Mouse (Mus musculus) CH12.LX (cell line): ENCODE results near the gene Krtap4-2.

Experiments used
- CTCF ChIP-seq, 2 experiments: IDR thresholded peaks in 1 of 2; conservative IDR thresholded peaks in 1 of 2; 2 replicates each; pipeline ENCODE4 v1.5.1; 2011 to 2012; ENCODE audit warnings: low read depth in 2 of 2, low read length in 2 of 2, improper control_type of control experiment in 1 of 2, inconsistent platforms in 1 of 2, mild to moderate bottlenecking in 1 of 2, moderate library complexity in 1 of 2
- JUND ChIP-seq: conservative IDR thresholded peaks from 2 replicates; pipeline ENCODE4 v1.6.1; 2011; ENCODE audit warnings: low read depth, low read length, improper control_type of control experiment
- NRF1 ChIP-seq: IDR thresholded peaks from 2 replicates; pipeline ENCODE4 v1.6.1; 2014; ENCODE audit warnings: low read depth, mild to moderate bottlenecking, inconsistent platforms, low read length, improper control_type of control experiment, moderate library complexity
- TBP ChIP-seq: conservative IDR thresholded peaks from 2 replicates; pipeline ENCODE4 v1.6.1; 2011; ENCODE audit warnings: low read depth, low read length, improper control_type of control experiment
- USF1 ChIP-seq: IDR thresholded peaks from 2 replicates; pipeline ENCODE4 v1.6.1; 2014; ENCODE audit warnings: low read depth, mild to moderate bottlenecking, inconsistent platforms, low read length, improper control_type of control experiment

DNA sequence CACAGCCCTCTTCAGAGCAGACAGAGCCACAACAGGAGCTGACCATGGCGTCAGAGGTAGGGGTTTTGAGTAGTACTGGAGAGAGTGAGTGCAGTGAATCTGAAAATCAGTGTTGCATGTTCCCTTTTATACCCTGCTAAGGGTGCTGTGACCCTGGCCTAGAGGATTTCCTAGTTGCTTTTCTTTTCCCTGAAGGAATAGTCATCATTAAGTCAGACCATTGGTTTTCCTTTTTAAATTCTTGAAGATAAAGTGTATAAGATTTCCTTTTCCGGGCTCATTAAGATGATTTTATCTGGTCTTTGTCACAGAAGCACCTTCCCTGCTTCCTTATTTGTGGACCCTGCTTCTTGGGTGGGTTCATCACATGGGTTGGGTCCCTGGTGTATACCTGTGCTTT is 15.3 kb upstream of the Krtap4-2 start, which contains the start of gene Gm11555:
- TF ChIP-seq USF1, result no peak
- TF ChIP-seq NRF1, result no peak
- no peak for TF ChIP-seq CTCF (conservative IDR thresholded peaks at IDR 0.05 in 1 of 2, IDR thresholded peaks at IDR 0.05 in 1 of 2; ENCODE audit: low read depth in 2 of 2, low read length in 2 of 2)
- no peak for TF ChIP-seq TBP
- TF ChIP-seq JUND, result no peak
